Mouse (Mus musculus) megakaryocyte, embryonic 14.5 days (primary cell): ENCODE results near the gene Sf3a1. TPM values are rescaled to one million over a fixed set of nuclear protein-coding genes. Genes with fewer than 3 reads are reported as not detected.

ENCODE experiments used
- H3K27me3 ChIP-seq: replicated peaks from 2 replicates; pipeline ENCODE3; 2012; ENCODE audit warnings: inconsistent platforms
- H3K36me3 ChIP-seq: replicated peaks from 2 replicates; pipeline ENCODE3; 2012; ENCODE audit warnings: low read length, inconsistent platforms, mixed read lengths
- H3K4me1 ChIP-seq: 2 replicates; pipeline ENCODE4 v1.6.1; 2012; ENCODE audit warnings: inconsistent platforms
- H3K4me3 ChIP-seq: replicated peaks from 2 replicates; pipeline ENCODE3; 2012; ENCODE audit warnings: moderate library complexity, mild to moderate bottlenecking, inconsistent platforms
- H3K9me3 ChIP-seq: 2 replicates; pipeline ENCODE4 v1.6.1; 2012; ENCODE audit warnings: inconsistent platforms
- FLI1 ChIP-seq: IDR thresholded peaks from 2 replicates; pipeline ENCODE4 v1.6.1; 2012; ENCODE audit warnings: low read length, inconsistent platforms, mixed read lengths
- GATA1 ChIP-seq: IDR thresholded peaks from 3 replicates; pipeline ENCODE4 v1.6.1; 2012; ENCODE audit warnings: mixed read lengths, low read length, inconsistent platforms, borderline replicate concordance
- polyA plus RNA-seq: library from polyadenylated mRNA; stranded (reverse); fragments of >175 nt; gene quantifications from 2 replicates; pipeline ENCODE4 v1.2.3, GENCODE M21; 2012; ENCODE audit warnings: low replicate concordance; ENCODE audit not compliant: insufficient read depth

Sf3a1 gene
- polyA plus RNA-seq, 1 experiment: 56.7 TPM

GRCm38 (mm10) chr11:4210786-4211185 is 50.6 kb downstream of the Sf3a1 start:
- TF ChIP-seq FLI1 (no peak), GATA1 (no peak)
- peaks cover 11% of the 10 kb centered on the region for H3K27me3 ChIP-seq
- H3K4me1 ChIP-seq: peaks cover 10% of the 10 kb centered on the region
- no peak overlapping the region for H3K4me3 ChIP-seq
- no peaks in the 10 kb centered on the region for H3K9me3 ChIP-seq
- H3K36me3 ChIP-seq: peaks cover 90% of the 10 kb centered on the region

GRCm38 (mm10) chr11:4213107-4213506 is 53.0 kb downstream of the Sf3a1 start:
- H3K9me3 ChIP-seq: peaks cover 5% of the 10 kb centered on the region; the same call in 1 of the 2 replicates
- H3K4me1 ChIP-seq: peaks cover 6% of the 10 kb centered on the region
- peaks cover 16% of the 10 kb centered on the region for H3K27me3 ChIP-seq
- no peak overlapping the region for H3K4me3 ChIP-seq
- TF ChIP-seq FLI1 (no peak), GATA1 (no peak)
- H3K36me3 ChIP-seq: peaks cover 71% of the 10 kb centered on the region

GRCm38 (mm10) chr11:4214572-4214971 is 54.4 kb downstream of the Sf3a1 start:
- H3K4me3 ChIP-seq: no peak overlapping the region
- H3K36me3 ChIP-seq: peaks cover 59% of the 10 kb centered on the region
- peaks cover 29% of the 10 kb centered on the region for H3K27me3 ChIP-seq
- H3K9me3 ChIP-seq: peaks cover 5% of the 10 kb centered on the region; the same call in 1 of the 2 replicates
- TF ChIP-seq GATA1: no peak
- TF ChIP-seq FLI1: no peak
- H3K4me1 ChIP-seq: peaks cover 19% of the 10 kb centered on the region

GRCm38 (mm10) chr11:4215061-4215460 is 54.9 kb downstream of the Sf3a1 start:
- Histone ChIP-seq H3K4me3 (no peak overlapping the region), H3K36me3 (peaks cover 54% of the 10 kb centered on the region), H3K4me1 (peaks cover 22% of the 10 kb centered on the region), H3K27me3 (peaks cover 32% of the 10 kb centered on the region), H3K9me3 (peaks cover 5% of the 10 kb centered on the region; the same call in 1 of the 2 replicates)
- no peak for TF ChIP-seq GATA1
- no peak for TF ChIP-seq FLI1

GRCm38 (mm10) chr11:4216248-4217000 is 56.3 kb downstream of the Sf3a1 start:
- Histone ChIP-seq H3K36me3 (peaks cover 44% of the 10 kb centered on the region), H3K4me3 (no peak overlapping the region), H3K4me1 (peaks cover 30% of the 10 kb centered on the region), H3K27me3 (peaks cover 43% of the 10 kb centered on the region), H3K9me3 (peaks cover 5% of the 10 kb centered on the region; the same call in 1 of the 2 replicates)
- no peak for TF ChIP-seq FLI1
- no peak for TF ChIP-seq GATA1

- peaks cover 30% of the 10 kb centered on the region for H3K4me1 ChIP-seq
- H3K9me3 ChIP-seq: peaks cover 5% of the 10 kb centered on the region; the same call in 1 of the 2 replicates
Observed at GRCm38 (mm10) chr11:4217914-4218629, 57.9 kb downstream of the Sf3a1 start, which contains the start of gene Castor1. TSS of gene Castor1 (plus strand) at chr11:4218225.

GRCm38 (mm10) chr11:4218637-4219036 is 58.5 kb downstream of the Sf3a1 start:
- H3K9me3 ChIP-seq: peaks cover 5% of the 10 kb centered on the region; the same call in 1 of the 2 replicates
- TF ChIP-seq GATA1: no peak
- no peak for TF ChIP-seq FLI1
- H3K4me3 ChIP-seq: peak overlapping the region; percentile 92
- peaks cover 34% of the 10 kb centered on the region for H3K4me1 ChIP-seq
- H3K36me3 ChIP-seq: peaks cover 23% of the 10 kb centered on the region
- peaks cover 54% of the 10 kb centered on the region for H3K27me3 ChIP-seq

More at GRCm38 (mm10) chr11:4217914-4218629, 57.9 kb downstream of the Sf3a1 start, which contains the start of gene Castor1:
- TF ChIP-seq GATA1: no peak
- no peak for TF ChIP-seq FLI1
- peaks cover 29% of the 10 kb centered on the region for H3K36me3 ChIP-seq
- peaks cover 48% of the 10 kb centered on the region for H3K27me3 ChIP-seq
- peak within 1 kb of the TSS; percentile 92 for H3K4me3 ChIP-seq

GRCm38 (mm10) chr11:4219317-4219751 is 59.2 kb downstream of the Sf3a1 start:
- TF ChIP-seq FLI1 (no peak), GATA1 (no peak)
- H3K4me1 ChIP-seq: peaks cover 38% of the 10 kb centered on the region
- peaks cover 16% of the 10 kb centered on the region for H3K36me3 ChIP-seq
- H3K27me3 ChIP-seq: peaks cover 58% of the 10 kb centered on the region
- peaks cover 5% of the 10 kb centered on the region; the same call in 1 of the 2 replicates for H3K9me3 ChIP-seq
- H3K4me3 ChIP-seq: peak overlapping the region; percentile 38

- Histone ChIP-seq H3K4me1 (peaks cover 40% of the 10 kb centered on the region), H3K27me3 (peaks cover 61% of the 10 kb centered on the region), H3K4me3 (no peak overlapping the region), H3K36me3 (peaks cover 10% of the 10 kb centered on the region), H3K9me3 (peaks cover 5% of the 10 kb centered on the region; the same call in 1 of the 2 replicates)
- TF ChIP-seq FLI1 (no peak), GATA1 (no peak)
Observed at GRCm38 (mm10) chr11:4219908-4220307, 59.8 kb downstream of the Sf3a1 start.
